9 mouse cellular contexts compared by ENCODE assay signal in the genomic region with DNA sequence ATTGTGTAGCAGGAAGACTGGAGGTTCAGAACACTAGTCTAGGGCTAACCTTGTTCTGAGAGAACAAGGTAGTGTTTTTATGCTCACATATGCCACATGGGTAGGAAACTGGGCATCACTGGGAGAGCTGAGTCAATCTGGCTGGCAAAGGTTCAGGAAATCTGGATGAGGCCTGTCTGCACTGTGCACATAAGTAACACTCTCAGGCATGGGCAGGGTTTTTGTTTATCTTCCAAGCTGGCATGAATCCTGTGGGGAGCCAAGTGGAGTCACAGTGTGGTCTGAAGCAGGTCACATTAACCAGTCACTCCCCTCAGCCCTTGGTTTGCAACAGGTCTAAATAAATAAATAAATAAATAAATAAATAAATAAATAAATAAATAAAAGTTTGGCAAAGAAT. TPM values are rescaled to one million over a fixed set of nuclear protein-coding genes. Genes with fewer than 3 reads are reported as not detected.
DNase-seq lines count a peak whose midpoint lies in the region; ATAC-seq and TF ChIP-seq lines count a peak whose summit lies in the region.
"Had no signal": no experiment of that assay in that cellular context is flagged by ENCODE, and none has a peak within 500 bp of the region (broad histone marks: within the 10 kb centered on the region; RNA-seq: fewer than 3 reads in every experiment).

No protein-coding gene starts in this region.

- peak; percentile 16 for DNase-seq in gastrocnemius, postnatal 14 days
- no peak for DNase-seq in gastrocnemius, adult 8-10 months (ENCODE audit: low spot score in 2 of 2)
- DNase-seq in Patski (ENCODE audit: low read depth, low spot score), result peak; percentile 89
- peak; percentile 70 for DNase-seq in heart, adult 8-10 months (ENCODE audit: low spot score)
- DNase-seq in kidney, postnatal 36 days, result peak; percentile 51 to 66
- peak; percentile 21 for DNase-seq in testis, postnatal 14 days (ENCODE audit: low spot score)
- no peak for DNase-seq in left cerebral cortex, adult 2 months (ENCODE audit: extremely low spot score in 1 of 2, low spot score in 2 of 2)

- POLR2A ChIA-PET in Patski (lab: Charles Lee), result interaction anchor here (1.2 kb wide), 1 partner anchor 544 kb away, joined by 3 read pairs; no protein-coding TSS in a partner anchor

- intact Hi-C loops in gastrocnemius, postnatal 14 days (cut with DNase I; ENCODE audit: low total_unique reads), result no loop called here
- intact Hi-C loops in left cerebral cortex, adult 2 months (cut with DNase I), result no loop called here

- in situ Hi-C loops in Patski (cut with MboI; ENCODE audit: low pct_unique_long_range_greater_than_20kb), result no loop called here

- CTCF ChIA-PET in Patski (lab: Charles Lee), result interaction anchor here (2.5 kb wide), 1 partner anchor 13 kb away, joined by 8 read pairs; no protein-coding TSS in a partner anchor

- no peaks in the 10 kb centered on the region for H3K27me3 ChIP-seq in Patski

- H3K27ac ChIP-seq in left cerebral cortex, adult 2 months, result no peak overlapping the region

- TF ChIP-seq CTCF in Patski (IDR thresholded peaks at IDR 0.05), result no peak
- no peak for TF ChIP-seq CTCF in left cerebral cortex, adult 2 months (IDR thresholded peaks at IDR 0.05)

- no peak overlapping the region for H3K4me3 ChIP-seq in left cerebral cortex, adult 2 months
- H3K4me3 ChIP-seq: erythroblast, embryonic 14.5 days had no signal

- ATAC-seq in Patski, result peak; percentile 70
- ATAC-seq in CD4-positive, CD25-positive, alpha-beta regulatory T cell, adult 4 months, result no peak

RNA-seq across cellular contexts. Expression of gene Nt5e, which starts 53.0 kb away (rescaled TPM):
- 1 to 10 TPM; 4.8 to 5.2 TPM for total RNA-seq in gastrocnemius, postnatal 14 days (2021)
- total RNA-seq in gastrocnemius, adult 8-10 months (2022), result 1 to 10 TPM; 1.3 to 2.4 (median 1.9) TPM
- polyA plus RNA-seq in Patski (2021), result 7.1 TPM
- 10 to 100 TPM in 2 of 4 experiments, 1 to 10 TPM in 2; 8.2 to 12.4 (median 10.8) TPM for total RNA-seq in heart, adult 8-10 months (2022)
- 100 to 1,000 TPM; 231 to 300 TPM for polyA plus RNA-seq in CD4-positive, CD25-positive, alpha-beta regulatory T cell, adult 4 months (2017; shearing (Covaris generic))
- 1 to 10 TPM; 2.9 TPM for total RNA-seq in left cerebral cortex, adult 2 months (2021)
- polyA plus RNA-seq: erythroblast, embryonic 14.5 days had no signal

Comparison
In these comparisons a context has a peak if more than half of its experiments do, and no peak if none do; other contexts are left out.
1. DNase-seq: peak in gastrocnemius, postnatal 14 days (single experiment), Patski (single experiment), heart, adult 8-10 months (single experiment), kidney, postnatal 36 days (2 of 2) and testis, postnatal 14 days (single experiment); none in gastrocnemius, adult 8-10 months (0 of 2) and left cerebral cortex, adult 2 months (0 of 2).